Mouse (Mus musculus): ENCODE data around the gene Agrn. TPM values are rescaled to one million over a fixed set of nuclear protein-coding genes. Genes with fewer than 3 reads are reported as not detected.

The Agrn gene
- total RNA-seq, 2 experiments from 2014 or later = 237 to 253 TPM

Small RNA genes lying within 50 kb of the gene (microRNA-seq; reads per million reads assigned to microRNA genes)
- 8.6 reads per million, percentile 28 among the genes with 10 or more reads in this experiment for gene Mir7658

Other genes starting within 250 kb of the Agrn start
- 10 to 100 TPM; 19.2 to 20.9 TPM for gene C1qtnf12, start 235.2 kb downstream of the Agrn start, total RNA-seq (2021)
- 10 to 100 TPM; 11.4 to 11.8 TPM for gene B3galt6, start 204.8 kb downstream of the Agrn start, total RNA-seq (2021)
- gene Sdf4, start 204.6 kb downstream of the Agrn start, total RNA-seq (2021) = 100 to 1,000 TPM; 136 to 139 TPM
- 1 to 10 TPM in 1 of 2 experiments, under 1 TPM in 1; 0.32 to 1.4 TPM for gene Tnfrsf4, start 183.6 kb downstream of the Agrn start, total RNA-seq (2021)
- not detected for gene Tnfrsf18, start 171.3 kb downstream of the Agrn start, total RNA-seq (2021)
- gene Ttll10, start 138.1 kb downstream of the Agrn start, total RNA-seq (2021) = not detected
- gene 9430015G10Rik, start 87.5 kb downstream of the Agrn start, total RNA-seq (2021) = 10 to 100 TPM; 26.5 to 27.9 TPM
- under 1 TPM; 0.22 to 0.34 TPM for gene Rnf223, start 67.0 kb downstream of the Agrn start, total RNA-seq (2021)
- gene Isg15, start 3.3 kb upstream of the Agrn start, total RNA-seq (2021) = under 1 TPM; 0.49 to 0.79 TPM
- gene AW011738, start 5.8 kb upstream of the Agrn start, total RNA-seq (2021) = 1 to 10 TPM; 3.2 to 4.2 TPM
- under 1 TPM; 0.22 to 0.28 TPM for gene Perm1, start 18.4 kb upstream of the Agrn start, total RNA-seq (2021)
- gene Plekhn1, start 37.4 kb upstream of the Agrn start, total RNA-seq (2021) = 10 to 100 TPM; 33.0 to 37.4 TPM
- 10 to 100 TPM; 61.8 to 63.1 TPM for gene Noc2l, start 38.5 kb upstream of the Agrn start, total RNA-seq (2021)
- gene Samd11, start 58.2 kb upstream of the Agrn start, total RNA-seq (2021) = 1 to 10 TPM; 5.2 to 5.4 TPM
- gene Vmn2r-ps159, start 133.6 kb upstream of the Agrn start, total RNA-seq (2021) = not detected